Mouse (Mus musculus): ENCODE data around the gene Helz2. TPM values are rescaled to one million over a fixed set of nuclear protein-coding genes. Genes with fewer than 3 reads are reported as not detected.

Helz2 gene
- polyA plus RNA-seq, 1 experiment: 4.6 TPM

- H3K4me2 ChIP-seq (ENCODE audit: low read depth): peak overlapping the region; percentile 88
- H3K79me2 ChIP-seq (ENCODE audit: control insufficient read depth, insufficient read depth): peaks cover 5% of the 10 kb centered on the region
- H3K36me3 ChIP-seq (ENCODE audit: control insufficient read depth, insufficient read depth): no peaks in the 10 kb centered on the region
- TF ChIP-seq USF1 (IDR thresholded peaks at IDR 0.05; ENCODE audit: low read depth) (no peak), POLR2AphosphoS2 (IDR thresholded peaks at IDR 0.05; ENCODE audit: insufficient read length, low read depth) (no peak), MAX (IDR thresholded peaks at IDR 0.05; ENCODE audit: low read depth) (no peak), E2F4 (IDR thresholded peaks at IDR 0.05; ENCODE audit: insufficient read depth) (no peak)
- no peaks in the 10 kb centered on the region for H3K27me3 ChIP-seq (ENCODE audit: control insufficient read depth, insufficient read depth, insufficient read length)
- H3K4me3 ChIP-seq: peak overlapping the region; percentile 71
- no peak overlapping the region for H3ac ChIP-seq (ENCODE audit: control insufficient read depth, insufficient read length)
These were observed 904 bp downstream of the Helz2 start for GRCm38 (mm10) chr2:181240806-181241440.

DNA sequence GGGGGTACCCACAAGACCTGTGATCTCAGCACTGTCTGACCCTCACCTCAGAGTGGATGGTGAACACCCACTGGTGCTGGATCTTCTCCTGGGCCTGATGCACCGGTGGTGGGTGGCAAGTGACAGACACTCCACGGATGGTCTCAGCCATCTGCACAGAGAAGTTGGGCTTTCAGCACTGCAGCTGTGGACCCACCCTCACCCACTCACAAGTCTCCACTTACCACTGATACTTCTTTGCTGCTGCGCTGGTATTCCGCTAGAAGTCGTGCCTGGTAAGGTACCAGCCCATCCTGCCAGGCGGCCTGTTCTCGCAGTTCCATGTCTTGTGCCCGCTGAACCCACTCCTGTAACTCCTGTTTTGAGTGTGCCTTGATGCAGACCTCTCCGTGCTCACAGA, 2.6 kb downstream of the Helz2 start:
- H3K4me3 ChIP-seq: no peak overlapping the region
- no peak overlapping the region for H3K4me2 ChIP-seq (ENCODE audit: low read depth)
- peaks cover 5% of the 10 kb centered on the region for H3K79me2 ChIP-seq (ENCODE audit: control insufficient read depth, insufficient read depth)
- H3K27me3 ChIP-seq (ENCODE audit: control insufficient read depth, insufficient read depth, insufficient read length): no peaks in the 10 kb centered on the region
- TF ChIP-seq CEBPB (IDR thresholded peaks at IDR 0.05; ENCODE audit: insufficient read depth, poor library complexity, severe bottlenecking): no peak
- no peak for TF ChIP-seq MYOG (IDR thresholded peaks at IDR 0.05; ENCODE audit: control insufficient read depth in 1 of 3, insufficient read depth in 1 of 3, insufficient read length in 2 of 3, low read depth in 2 of 3)
- no peak for TF ChIP-seq POLR2A (IDR thresholded peaks at IDR 0.05; ENCODE audit: insufficient read length, low read depth)
- TF ChIP-seq TCF3 (IDR thresholded peaks at IDR 0.05; ENCODE audit: insufficient read length, low read depth): no peak
- TF ChIP-seq TCF12 (IDR thresholded peaks at IDR 0.05; ENCODE audit: insufficient read depth, poor library complexity, severe bottlenecking): no peak
- TF ChIP-seq SRF (IDR thresholded peaks at IDR 0.05; ENCODE audit: control insufficient read depth, insufficient read length, low read depth): no peak
- TF ChIP-seq REST (IDR thresholded peaks at IDR 0.05; ENCODE audit: insufficient read depth, insufficient read length): no peak
- no peak for TF ChIP-seq POLR2AphosphoS2 (IDR thresholded peaks at IDR 0.05; ENCODE audit: insufficient read length, low read depth)
- TF ChIP-seq USF1 (IDR thresholded peaks at IDR 0.05; ENCODE audit: low read depth): no peak
- no peak for TF ChIP-seq MYOD1 (IDR thresholded peaks at IDR 0.05; ENCODE audit: control insufficient read depth in 1 of 3, insufficient read length in 2 of 3, low read depth in 2 of 3)
- TF ChIP-seq MAX (IDR thresholded peaks at IDR 0.05; ENCODE audit: low read depth): no peak
- TF ChIP-seq E2F4 (IDR thresholded peaks at IDR 0.05; ENCODE audit: insufficient read depth): no peak
- no peak overlapping the region for H3ac ChIP-seq (ENCODE audit: control insufficient read depth, insufficient read length)
- no peaks in the 10 kb centered on the region for H3K36me3 ChIP-seq (ENCODE audit: control insufficient read depth, insufficient read depth)

GRCm38 (mm10) chr2:181238861-181239260, 3.0 kb downstream of the Helz2 start:
- no peak overlapping the region for H3K4me2 ChIP-seq (ENCODE audit: low read depth)
- no peaks in the 10 kb centered on the region for H3K27me3 ChIP-seq (ENCODE audit: control insufficient read depth, insufficient read depth, insufficient read length)
- H3K79me2 ChIP-seq (ENCODE audit: control insufficient read depth, insufficient read depth): peaks cover 5% of the 10 kb centered on the region
- TF ChIP-seq MAX (IDR thresholded peaks at IDR 0.05; ENCODE audit: low read depth): no peak
- no peak for TF ChIP-seq TCF3 (IDR thresholded peaks at IDR 0.05; ENCODE audit: insufficient read length, low read depth)
- TF ChIP-seq POLR2AphosphoS2 (IDR thresholded peaks at IDR 0.05; ENCODE audit: insufficient read length, low read depth): no peak
- no peak for TF ChIP-seq SRF (IDR thresholded peaks at IDR 0.05; ENCODE audit: control insufficient read depth, insufficient read length, low read depth)
- no peak for TF ChIP-seq CEBPB (IDR thresholded peaks at IDR 0.05; ENCODE audit: insufficient read depth, poor library complexity, severe bottlenecking)
- TF ChIP-seq TCF12 (IDR thresholded peaks at IDR 0.05; ENCODE audit: insufficient read depth, poor library complexity, severe bottlenecking): no peak
- no peak for TF ChIP-seq MYOG (IDR thresholded peaks at IDR 0.05; ENCODE audit: control insufficient read depth in 1 of 3, insufficient read depth in 1 of 3, insufficient read length in 2 of 3, low read depth in 2 of 3)
- TF ChIP-seq USF1 (IDR thresholded peaks at IDR 0.05; ENCODE audit: low read depth): no peak
- no peak for TF ChIP-seq REST (IDR thresholded peaks at IDR 0.05; ENCODE audit: insufficient read depth, insufficient read length)
- H3K36me3 ChIP-seq (ENCODE audit: control insufficient read depth, insufficient read depth): no peaks in the 10 kb centered on the region
- H3K4me3 ChIP-seq: no peak overlapping the region
- H3ac ChIP-seq (ENCODE audit: control insufficient read depth, insufficient read length): no peak overlapping the region

- Histone ChIP-seq H3K4me3 (no peak overlapping the region), H3K79me2 (ENCODE audit: control insufficient read depth, insufficient read depth) (peaks cover 5% of the 10 kb centered on the region), H3K4me2 (ENCODE audit: low read depth) (no peak overlapping the region), H3K36me3 (ENCODE audit: control insufficient read depth, insufficient read depth) (no peaks in the 10 kb centered on the region), H3ac (ENCODE audit: control insufficient read depth, insufficient read length) (no peak overlapping the region), H3K27me3 (ENCODE audit: control insufficient read depth, insufficient read depth, insufficient read length) (no peaks in the 10 kb centered on the region)
- no peak for TF ChIP-seq USF1 (IDR thresholded peaks at IDR 0.05; ENCODE audit: low read depth)
- TF ChIP-seq TCF3 (IDR thresholded peaks at IDR 0.05; ENCODE audit: insufficient read length, low read depth): no peak
- no peak for TF ChIP-seq MAX (IDR thresholded peaks at IDR 0.05; ENCODE audit: low read depth)
- no peak for TF ChIP-seq POLR2A (IDR thresholded peaks at IDR 0.05; ENCODE audit: insufficient read length, low read depth)
- no peak for TF ChIP-seq E2F4 (IDR thresholded peaks at IDR 0.05; ENCODE audit: insufficient read depth)
- no peak for TF ChIP-seq TCF12 (IDR thresholded peaks at IDR 0.05; ENCODE audit: insufficient read depth, poor library complexity, severe bottlenecking)
- TF ChIP-seq SRF (IDR thresholded peaks at IDR 0.05; ENCODE audit: control insufficient read depth, insufficient read length, low read depth): no peak
- no peak for TF ChIP-seq REST (IDR thresholded peaks at IDR 0.05; ENCODE audit: insufficient read depth, insufficient read length)
- TF ChIP-seq POLR2AphosphoS2 (IDR thresholded peaks at IDR 0.05; ENCODE audit: insufficient read length, low read depth): no peak
- TF ChIP-seq MYOG (IDR thresholded peaks at IDR 0.05; ENCODE audit: control insufficient read depth in 1 of 3, insufficient read depth in 1 of 3, insufficient read length in 2 of 3, low read depth in 2 of 3): no peak
- no peak for TF ChIP-seq CEBPB (IDR thresholded peaks at IDR 0.05; ENCODE audit: insufficient read depth, poor library complexity, severe bottlenecking)
- TF ChIP-seq MYOD1 (IDR thresholded peaks at IDR 0.05; ENCODE audit: control insufficient read depth in 1 of 3, insufficient read length in 2 of 3, low read depth in 2 of 3): no peak
These were observed 3.7 kb downstream of the Helz2 start for GRCm38 (mm10) chr2:181238091-181238610.
